Comparison of ENCODE assay signal across 20 mouse cellular contexts in the genomic region with DNA sequence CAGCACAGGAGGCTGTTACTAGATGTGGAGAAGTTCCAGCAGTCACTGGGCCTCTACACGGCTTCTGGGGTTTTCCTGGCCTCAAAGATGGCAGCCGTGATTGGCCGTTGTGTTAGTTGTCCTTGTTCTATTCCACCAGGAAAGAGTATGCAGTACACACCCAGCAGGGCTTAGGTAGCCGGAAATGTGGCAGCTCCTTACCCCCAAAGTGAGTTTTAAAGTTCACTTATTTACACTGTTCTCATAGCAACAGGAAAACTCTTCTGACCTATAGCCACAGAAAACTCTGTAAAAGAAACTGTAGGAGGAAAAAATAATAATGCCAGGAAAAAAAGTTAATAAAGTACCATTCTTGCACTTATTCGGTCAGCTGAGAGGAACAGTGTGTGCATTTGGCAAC. TPM values are rescaled to one million over a fixed set of nuclear protein-coding genes. Genes with fewer than 3 reads are reported as not detected.
DNase-seq lines count a peak whose midpoint lies in the region; ATAC-seq and TF ChIP-seq lines count a peak whose summit lies in the region.
"Had no signal": no experiment of that assay in that cellular context is flagged by ENCODE, and none has a peak within 500 bp of the region (broad histone marks: within the 10 kb centered on the region; RNA-seq: fewer than 3 reads in every experiment).

No protein-coding gene starts in this region.

- H3K27ac ChIP-seq in gastrocnemius, adult 2 months: peak overlapping the region; percentile 90
- peak overlapping the region; percentile 16; the same call in 1 of the 2 replicates for H3K27ac ChIP-seq in lung, embryonic 16.5 days (ENCODE audit: low read length)
- 0 out of 2 replicates have a peak overlapping the region, but pooled peaks have one; percentile 17 for H3K27ac ChIP-seq in stomach, embryonic 16.5 days (ENCODE audit: low read length)
- H3K27ac ChIP-seq in stomach, postnatal 0 days (replicated peaks): no peak overlapping the region
- peak overlapping the region; percentile 44; the same call in 1 of the 2 replicates for H3K27ac ChIP-seq in limb, embryonic 15.5 days
- no peak overlapping the region for H3K27ac ChIP-seq in intestine, embryonic 16.5 days (ENCODE audit: low read length)
- H3K27ac ChIP-seq: embryonic facial prominence, embryonic 13.5 days; forebrain, embryonic 13.5 days; forebrain, embryonic 15.5 days had no signal

- no peaks in the 10 kb centered on the region for H3K27me3 ChIP-seq in lung, embryonic 16.5 days (ENCODE audit: control insufficient read depth, insufficient read depth, low read depth, low read length)
- no peaks in the 10 kb centered on the region for H3K27me3 ChIP-seq in stomach, embryonic 16.5 days (ENCODE audit: control insufficient read depth, insufficient read depth, low read length)
- no peaks in the 10 kb centered on the region for H3K27me3 ChIP-seq in stomach, postnatal 0 days (ENCODE audit: control insufficient read depth, insufficient read depth, low read length)
- H3K27me3 ChIP-seq in limb, embryonic 15.5 days: no peaks in the 10 kb centered on the region
- no peaks in the 10 kb centered on the region for H3K27me3 ChIP-seq in intestine, embryonic 16.5 days (replicated peaks; ENCODE audit: control insufficient read depth, insufficient read depth, low read length)
- H3K27me3 ChIP-seq: embryonic facial prominence, embryonic 13.5 days; forebrain, embryonic 13.5 days; forebrain, embryonic 15.5 days had no signal

- H3K4me1 ChIP-seq in lung, embryonic 16.5 days (replicated peaks; ENCODE audit: control insufficient read depth, insufficient read depth, low read length): peaks cover 22% of the 10 kb centered on the region
- H3K4me1 ChIP-seq in stomach, embryonic 16.5 days (ENCODE audit: control insufficient read depth, insufficient read depth, low read length): peaks cover 15% of the 10 kb centered on the region
- no peaks in the 10 kb centered on the region; the same call in 1 of the 2 replicates for H3K4me1 ChIP-seq in stomach, postnatal 0 days (replicated peaks; ENCODE audit: control insufficient read depth, insufficient read depth)
- peaks cover 12% of the 10 kb centered on the region for H3K4me1 ChIP-seq in limb, embryonic 15.5 days
- peaks cover 8% of the 10 kb centered on the region; the same call in 1 of the 2 replicates for H3K4me1 ChIP-seq in intestine, embryonic 16.5 days (ENCODE audit: control insufficient read depth, insufficient read depth, low read length)
- H3K4me1 ChIP-seq: forebrain, embryonic 13.5 days; forebrain, embryonic 15.5 days had no signal

- WGBS in lung, embryonic 16.5 days: 67% methylated on average over 5 of the region's 5 CpGs
- WGBS in stomach, embryonic 16.5 days: 71% methylated on average over 5 of the region's 5 CpGs
- WGBS in stomach, postnatal 0 days: 66% methylated on average over 5 of the region's 5 CpGs
- 55% methylated on average over 5 of the region's 5 CpGs for WGBS in limb, embryonic 15.5 days
- WGBS in intestine, embryonic 16.5 days: 83% methylated on average over 5 of the region's 5 CpGs

- no peak for DNase-seq in gastrocnemius, adult 2 months
- no peak for DNase-seq in gastrocnemius, postnatal 36 days
- no peak for DNase-seq in lung, postnatal 14 days
- no peak for DNase-seq in stomach, postnatal 0 days (ENCODE audit: low spot score)
- DNase-seq: adrenal gland, adult 8-10 months; adrenal gland, postnatal 14 days; adrenal gland, postnatal 36 days; cerebellum, adult 11-12 months; cerebellum, adult 2 months; cerebellum, adult 9-10 months; cerebellum, postnatal 10 days; cerebellum, postnatal 25 days; forebrain, postnatal 0 days had no signal

- intact Hi-C loops in gastrocnemius, adult 2 months (cut with DNase I): no loop called here
- intact Hi-C loops in gastrocnemius, postnatal 36 days (cut with DNase I): no loop called here

- no peak overlapping the region for H3K9ac ChIP-seq in lung, embryonic 16.5 days (ENCODE audit: low read length)
- no peak overlapping the region for H3K9ac ChIP-seq in stomach, embryonic 16.5 days (ENCODE audit: low read length)
- H3K9ac ChIP-seq in stomach, postnatal 0 days (ENCODE audit: low read length): no peak overlapping the region
- H3K9ac ChIP-seq in limb, embryonic 15.5 days: no peak overlapping the region
- H3K9ac ChIP-seq in intestine, embryonic 16.5 days (ENCODE audit: low read depth, low read length): no peak overlapping the region
- H3K9ac ChIP-seq: embryonic facial prominence, embryonic 13.5 days; forebrain, embryonic 13.5 days; forebrain, embryonic 15.5 days; forebrain, postnatal 0 days had no signal

- TF ChIP-seq EP300 in stomach, postnatal 0 days (optimal IDR thresholded peaks at IDR 0.05): no peak

- no peak overlapping the region for H3K4me2 ChIP-seq in lung, embryonic 16.5 days (ENCODE audit: low read depth, low read length)
- no peak overlapping the region for H3K4me2 ChIP-seq in stomach, embryonic 16.5 days (ENCODE audit: low read depth, low read length)
- no peak overlapping the region for H3K4me2 ChIP-seq in stomach, postnatal 0 days (replicated peaks; ENCODE audit: low read depth)
- H3K4me2 ChIP-seq in limb, embryonic 15.5 days: no peak overlapping the region
- H3K4me2 ChIP-seq in intestine, embryonic 16.5 days (ENCODE audit: low read depth, low read length): no peak overlapping the region
- H3K4me2 ChIP-seq: embryonic facial prominence, embryonic 13.5 days; forebrain, embryonic 13.5 days; forebrain, embryonic 15.5 days had no signal

- no peak for ATAC-seq in lung, embryonic 16.5 days (ENCODE audit: low read depth)
- no peak for ATAC-seq in stomach, embryonic 16.5 days (ENCODE audit: insufficient read depth, low FRiP score)
- ATAC-seq in stomach, postnatal 0 days (ENCODE audit: low FRiP score, low TSS enrichment): no peak; the same call in 1 of the 2 replicates
- ATAC-seq in limb, embryonic 15.5 days (ENCODE audit: insufficient number of reproducible peaks, low FRiP score, low TSS enrichment, low read depth): no peak
- ATAC-seq in intestine, embryonic 16.5 days: no peak
- ATAC-seq: forebrain, embryonic 13.5 days; forebrain, embryonic 15.5 days; forebrain, postnatal 0 days had no signal

- H3K36me3 ChIP-seq in lung, embryonic 16.5 days (ENCODE audit: control insufficient read depth, insufficient read depth, low read length): no peaks in the 10 kb centered on the region
- H3K36me3 ChIP-seq in stomach, embryonic 16.5 days (ENCODE audit: control insufficient read depth, insufficient read depth, low read length): no peaks in the 10 kb centered on the region
- no peaks in the 10 kb centered on the region for H3K36me3 ChIP-seq in stomach, postnatal 0 days (ENCODE audit: control insufficient read depth, insufficient read depth, low read length)
- H3K36me3 ChIP-seq in limb, embryonic 15.5 days: no peaks in the 10 kb centered on the region
- H3K36me3 ChIP-seq in intestine, embryonic 16.5 days (ENCODE audit: control insufficient read depth, insufficient read depth, low read length): no peaks in the 10 kb centered on the region
- H3K36me3 ChIP-seq: embryonic facial prominence, embryonic 13.5 days; forebrain, embryonic 15.5 days had no signal

- H3K9me3 ChIP-seq in lung, embryonic 16.5 days (ENCODE audit: control insufficient read depth, low read length): no peaks in the 10 kb centered on the region
- no peaks in the 10 kb centered on the region for H3K9me3 ChIP-seq in stomach, embryonic 16.5 days (replicated peaks; ENCODE audit: control insufficient read depth, low read length)
- H3K9me3 ChIP-seq in stomach, postnatal 0 days (ENCODE audit: control insufficient read depth, low read length): no peaks in the 10 kb centered on the region
- no peaks in the 10 kb centered on the region for H3K9me3 ChIP-seq in limb, embryonic 15.5 days
- H3K9me3 ChIP-seq in intestine, embryonic 16.5 days (ENCODE audit: control insufficient read depth, low read length): no peaks in the 10 kb centered on the region
- H3K9me3 ChIP-seq: embryonic facial prominence, embryonic 13.5 days; forebrain, embryonic 13.5 days; forebrain, embryonic 15.5 days had no signal

- no peak overlapping the region for H3K4me3 ChIP-seq in gastrocnemius, adult 2 months
- H3K4me3 ChIP-seq in lung, embryonic 16.5 days (ENCODE audit: low read length): no peak overlapping the region
- H3K4me3 ChIP-seq in stomach, embryonic 16.5 days (replicated peaks; ENCODE audit: low read length): no peak overlapping the region
- no peak overlapping the region for H3K4me3 ChIP-seq in stomach, postnatal 0 days (ENCODE audit: low read depth, low read length)
- no peak overlapping the region for H3K4me3 ChIP-seq in limb, embryonic 15.5 days
- H3K4me3 ChIP-seq in intestine, embryonic 16.5 days (ENCODE audit: low read length): no peak overlapping the region
- H3K4me3 ChIP-seq: embryonic facial prominence, embryonic 13.5 days; forebrain, embryonic 13.5 days; forebrain, embryonic 15.5 days had no signal

- TF ChIP-seq CTCF in gastrocnemius, adult 2 months (IDR thresholded peaks at IDR 0.05): no peak
- no peak for TF ChIP-seq CTCF in stomach, postnatal 0 days (IDR thresholded peaks at IDR 0.05; ENCODE audit: low read depth)

RNA-seq across cellular contexts. Expression of a gene that starts 55.1 kb away (rescaled TPM):
- 10 to 100 TPM; 22.5 to 28.0 TPM for total RNA-seq in gastrocnemius, adult 2 months (2021)
- total RNA-seq in gastrocnemius, postnatal 36 days (2021): 10 to 100 TPM; 17.4 to 22.4 TPM
- 27.9 and 28.9 TPM in 2 replicates for polyA plus RNA-seq in lung, embryonic 16.5 days (2015; fragmentation: Nextera tagmentation; extraction: Ambion mirVana)
- polyA plus RNA-seq in stomach, embryonic 16.5 days (2015; fragmentation: Nextera tagmentation; extraction: Ambion mirVana): 24.7 and 32.6 TPM in 2 replicates
- 26.3 and 33.2 TPM in 2 replicates for polyA plus RNA-seq in stomach, postnatal 0 days (2015; fragmentation: Nextera tagmentation; extraction: Ambion mirVana)
- polyA plus RNA-seq in limb, embryonic 15.5 days (2015; fragmentation: Nextera tagmentation; extraction: Ambion mirVana): 27.3 and 33.6 TPM in 2 replicates
- polyA plus RNA-seq in intestine, embryonic 16.5 days (2015; fragmentation: Nextera tagmentation; extraction: Ambion mirVana): 45.5 and 45.6 TPM in 2 replicates

RNA-seq across cellular contexts. Expression of a gene that starts 55.1 kb away (rescaled TPM):
- total RNA-seq in gastrocnemius, adult 2 months (2021): 10 to 100 TPM; 33.5 to 38.2 TPM
- total RNA-seq in gastrocnemius, postnatal 36 days (2021): 10 to 100 TPM; 28.0 to 30.1 TPM
- 12.8 and 13.4 TPM in 2 replicates for polyA plus RNA-seq in lung, embryonic 16.5 days (2015; fragmentation: Nextera tagmentation; extraction: Ambion mirVana)
- polyA plus RNA-seq in stomach, embryonic 16.5 days (2015; fragmentation: Nextera tagmentation; extraction: Ambion mirVana): 13.7 and 18.7 TPM in 2 replicates
- polyA plus RNA-seq in stomach, postnatal 0 days (2015; fragmentation: Nextera tagmentation; extraction: Ambion mirVana): 10.8 and 15.6 TPM in 2 replicates
- 12.5 and 13.9 TPM in 2 replicates for polyA plus RNA-seq in limb, embryonic 15.5 days (2015; fragmentation: Nextera tagmentation; extraction: Ambion mirVana)
- 17.3 and 18.9 TPM in 2 replicates for polyA plus RNA-seq in intestine, embryonic 16.5 days (2015; fragmentation: Nextera tagmentation; extraction: Ambion mirVana)

RNA-seq across cellular contexts. Expression of a gene that starts 55.3 kb away (rescaled TPM):
- total RNA-seq in gastrocnemius, adult 2 months (2021): 1 to 10 TPM; 2.6 to 4.8 TPM
- total RNA-seq in gastrocnemius, postnatal 36 days (2021): 1 to 10 TPM; 2.2 to 5.0 TPM
- 6.0 and 7.3 TPM in 2 replicates for polyA plus RNA-seq in lung, embryonic 16.5 days (2015; fragmentation: Nextera tagmentation; extraction: Ambion mirVana)
- 5.6 and 5.7 TPM in 2 replicates for polyA plus RNA-seq in stomach, embryonic 16.5 days (2015; fragmentation: Nextera tagmentation; extraction: Ambion mirVana)
- polyA plus RNA-seq in stomach, postnatal 0 days (2015; fragmentation: Nextera tagmentation; extraction: Ambion mirVana): 2.1 TPM in 2 replicates
- polyA plus RNA-seq in limb, embryonic 15.5 days (2015; fragmentation: Nextera tagmentation; extraction: Ambion mirVana): 5.5 and 6.5 TPM in 2 replicates
- polyA plus RNA-seq in intestine, embryonic 16.5 days (2015; fragmentation: Nextera tagmentation; extraction: Ambion mirVana): 4.4 and 5.1 TPM in 2 replicates

Comparison
In these comparisons a context has a peak if more than half of its experiments do, and no peak if none do; other contexts are left out.
1. H3K27ac ChIP-seq: peak in gastrocnemius, adult 2 months (single experiment), lung, embryonic 16.5 days (single experiment), stomach, embryonic 16.5 days (single experiment) and limb, embryonic 15.5 days (single experiment); none in stomach, postnatal 0 days (single experiment) and intestine, embryonic 16.5 days (single experiment).